19 mouse cellular contexts compared by ENCODE assay signal in the genomic region with DNA sequence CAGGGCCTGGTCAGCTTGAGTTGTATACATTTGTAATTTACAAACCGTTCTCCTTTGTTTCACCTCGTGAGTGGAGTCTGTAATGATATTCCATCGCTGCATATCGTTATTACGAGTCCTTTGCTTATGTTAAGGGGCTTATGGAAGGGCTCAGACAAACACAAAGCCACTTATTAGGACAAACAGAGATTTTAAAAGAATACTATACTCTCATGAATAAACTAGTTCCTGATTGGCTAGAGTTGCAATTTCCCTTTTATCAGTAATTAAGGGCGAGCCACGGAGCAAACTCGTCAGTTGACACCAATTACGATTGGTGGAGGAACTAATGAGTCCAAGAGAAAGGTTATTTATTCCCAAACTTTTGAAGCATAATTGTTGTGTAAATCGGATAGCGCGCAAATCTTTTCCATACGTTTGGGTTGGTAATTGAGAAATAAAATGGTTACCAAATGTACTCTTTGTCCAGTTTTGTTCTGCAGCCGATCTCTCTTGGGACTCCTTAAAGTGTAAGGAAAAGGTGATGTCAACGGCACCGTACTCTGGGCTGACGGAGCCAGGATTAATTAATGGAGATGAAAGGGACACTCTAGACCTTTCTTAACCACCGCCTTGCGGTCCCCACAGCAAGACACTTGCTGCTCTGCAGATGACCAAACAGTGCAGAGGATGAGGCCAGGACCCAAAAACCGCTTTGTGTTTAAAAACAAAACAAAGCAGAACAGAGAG. TPM values are rescaled to one million over a fixed set of nuclear protein-coding genes. Genes with fewer than 3 reads are reported as not detected.
DNase-seq lines count a peak whose midpoint lies in the region; ATAC-seq lines count a peak whose summit lies in the region.
"Had no signal": no experiment of that assay in that cellular context is flagged by ENCODE, and none has a peak within 500 bp of the region (broad histone marks: within the 10 kb centered on the region; RNA-seq: fewer than 3 reads in every experiment).

No protein-coding gene starts in this region.

- H3K36me3 ChIP-seq in kidney, embryonic 16.5 days (ENCODE audit: insufficient read depth, low read length) = no peaks in the 10 kb centered on the region
- no peaks in the 10 kb centered on the region for H3K36me3 ChIP-seq in embryonic facial prominence, embryonic 10.5 days (replicated peaks)
- H3K36me3 ChIP-seq in forebrain, embryonic 13.5 days (ENCODE audit: poor library complexity, severe bottlenecking) = no peaks in the 10 kb centered on the region
- no peaks in the 10 kb centered on the region for H3K36me3 ChIP-seq in limb, embryonic 13.5 days
- H3K36me3 ChIP-seq: neural tube, embryonic 15.5 days had no signal

- H3K9me3 ChIP-seq in kidney, embryonic 16.5 days (ENCODE audit: low read length) = no peaks in the 10 kb centered on the region
- H3K9me3 ChIP-seq in embryonic facial prominence, embryonic 10.5 days = no peaks in the 10 kb centered on the region
- H3K9me3 ChIP-seq in forebrain, embryonic 13.5 days (replicated peaks) = no peaks in the 10 kb centered on the region
- H3K9me3 ChIP-seq in limb, embryonic 13.5 days = no peaks in the 10 kb centered on the region
- H3K9me3 ChIP-seq: neural tube, embryonic 15.5 days had no signal

- 50% methylated on average over 20 of the region's 20 CpGs for WGBS in kidney, embryonic 16.5 days
- WGBS in embryonic facial prominence, embryonic 10.5 days = 39% methylated on average over 20 of the region's 20 CpGs
- 16% methylated on average over 20 of the region's 20 CpGs for WGBS in forebrain, embryonic 13.5 days
- WGBS in limb, embryonic 13.5 days = 24% methylated on average over 20 of the region's 20 CpGs

- no peak for DNase-seq in kidney, adult 11 months
- DNase-seq in embryonic facial prominence, embryonic 10.5 days (ENCODE audit: low spot score) = peak; percentile 57
- DNase-seq in testis, postnatal 10 days (ENCODE audit: low spot score) = no peak
- no peak for DNase-seq in Muller cell, postnatal 12 days (ENCODE audit: inconsistent ontology term)
- DNase-seq in layer of hippocampus, postnatal 10 days (ENCODE audit: low spot score in 2 of 2) = no peak
- DNase-seq: cerebellum, adult 11 months; gastrocnemius, adult 2 months; heart, postnatal 10 days; kidney, adult 9 months; lung, postnatal 14 days; right cerebral cortex, adult 18-20 months; thymus, postnatal 25 days had no signal

- H3K4me2 ChIP-seq in kidney, embryonic 16.5 days (replicated peaks; ENCODE audit: low read depth, low read length) = peak overlapping the region; percentile 38
- peak overlapping the region; percentile 49 for H3K4me2 ChIP-seq in forebrain, embryonic 13.5 days
- peak overlapping the region; percentile 58 for H3K4me2 ChIP-seq in limb, embryonic 13.5 days (replicated peaks)
- H3K4me2 ChIP-seq: neural tube, embryonic 15.5 days had no signal

- H3K4me3 ChIP-seq in kidney, embryonic 16.5 days (ENCODE audit: low read length) = no peak overlapping the region
- H3K4me3 ChIP-seq in embryonic facial prominence, embryonic 10.5 days = peak overlapping the region; percentile 26; the same call in 1 of the 2 replicates
- H3K4me3 ChIP-seq in forebrain, embryonic 13.5 days = no peak overlapping the region
- peak overlapping the region; percentile 16 for H3K4me3 ChIP-seq in limb, embryonic 13.5 days
- H3K4me3 ChIP-seq: gastrocnemius, adult 2 months; neural tube, embryonic 15.5 days had no signal

- no peak overlapping the region for H3K9ac ChIP-seq in kidney, embryonic 16.5 days (replicated peaks; ENCODE audit: low read length)
- H3K9ac ChIP-seq in forebrain, embryonic 13.5 days = no peak overlapping the region
- H3K9ac ChIP-seq in limb, embryonic 13.5 days = no peak overlapping the region
- H3K9ac ChIP-seq: neural tube, embryonic 15.5 days had no signal

- no peaks in the 10 kb centered on the region for H3K27me3 ChIP-seq in kidney, embryonic 16.5 days (ENCODE audit: insufficient read depth, low read length)
- peaks cover 3% of the 10 kb centered on the region for H3K27me3 ChIP-seq in embryonic facial prominence, embryonic 10.5 days (replicated peaks; ENCODE audit: low read depth, poor library complexity, severe bottlenecking)
- H3K27me3 ChIP-seq in forebrain, embryonic 13.5 days = peaks cover 46% of the 10 kb centered on the region
- no peaks in the 10 kb centered on the region for H3K27me3 ChIP-seq in limb, embryonic 13.5 days
- H3K27me3 ChIP-seq: neural tube, embryonic 15.5 days; Patski had no signal

- no peak overlapping the region for H3K27ac ChIP-seq in kidney, embryonic 16.5 days (ENCODE audit: low read length)
- peak overlapping the region; percentile 75 for H3K27ac ChIP-seq in embryonic facial prominence, embryonic 10.5 days (replicated peaks)
- no peak overlapping the region for H3K27ac ChIP-seq in forebrain, embryonic 13.5 days
- no peak overlapping the region for H3K27ac ChIP-seq in limb, embryonic 13.5 days
- H3K27ac ChIP-seq: gastrocnemius, adult 2 months; neural tube, embryonic 15.5 days; stomach, postnatal 0 days had no signal

- H3K4me1 ChIP-seq in kidney, embryonic 16.5 days (ENCODE audit: insufficient read depth, low read length) = 0 out of 2 replicates have a peak, but pooled peaks cover 6% of the 10 kb centered on the region
- H3K4me1 ChIP-seq in embryonic facial prominence, embryonic 10.5 days = peaks cover 40% of the 10 kb centered on the region
- H3K4me1 ChIP-seq in forebrain, embryonic 13.5 days = peaks cover 24% of the 10 kb centered on the region
- H3K4me1 ChIP-seq in limb, embryonic 13.5 days = peaks cover 35% of the 10 kb centered on the region

- no peak for ATAC-seq in kidney, embryonic 16.5 days (ENCODE audit: low FRiP score, low TSS enrichment)
- ATAC-seq in forebrain, embryonic 13.5 days = peak; percentile 71
- ATAC-seq in limb, embryonic 13.5 days (ENCODE audit: low FRiP score, low read depth) = no peak
- ATAC-seq: hindbrain, embryonic 16.5 days; Patski had no signal

RNA-seq across cellular contexts. Expression of a gene that starts 18.5 kb away (rescaled TPM):
- 61.6 and 62.7 TPM in 2 replicates for polyA plus RNA-seq in kidney, embryonic 16.5 days (2015; fragmentation: Nextera tagmentation; extraction: Ambion mirVana)
- 61.2 and 66.3 TPM in 2 replicates for polyA plus RNA-seq in embryonic facial prominence, embryonic 10.5 days (2016; fragmentation: Nextera tagmentation; extraction: Ambion mirVana)
- 66.6 and 90.8 TPM in 2 replicates for polyA plus RNA-seq in forebrain, embryonic 13.5 days (2015; fragmentation: Nextera tagmentation; extraction: Ambion mirVana)
- polyA plus RNA-seq in limb, embryonic 13.5 days (2015; fragmentation: Nextera tagmentation; extraction: Ambion mirVana) = 87.5 and 94.4 TPM in 2 replicates
- 100 to 1,000 TPM; 191 to 204 TPM for total RNA-seq in layer of hippocampus, postnatal 10 days (2021)

Comparison
In these comparisons a context has a peak if more than half of its experiments do, and no peak if none do; other contexts are left out.
1. H3K4me3 ChIP-seq: peak in embryonic facial prominence, embryonic 10.5 days (single experiment) and limb, embryonic 13.5 days (single experiment); none in kidney, embryonic 16.5 days (single experiment) and forebrain, embryonic 13.5 days (single experiment).
2. Peak in every context shown above with its lines, with median percentiles within 50 percentile points of each other: H3K4me2 ChIP-seq.